Mouse (Mus musculus) spleen, postnatal 36 days (tissue): ENCODE results near the gene Kras.

Source experiments
- DNase-seq, 2 experiments: peaks; one replicate each; pipeline ENCODE4 v3.0.0; 2022; ENCODE audit warnings: low spot score in 2 of 2, mixed read lengths in 1 of 2

Gene Kras

GRCm38 (mm10) chr6:145250185-145250791, at the start of gene Kras:
TSS of gene Kras (minus strand) at chr6:145250239.
- peak; percentile 85 to 88 for DNase-seq

GRCm38 (mm10) chr6:145297626-145298025, 47.6 kb upstream of the Kras start:
- DNase-seq = no peak

GRCm38 (mm10) chr6:145296979-145297378, 46.9 kb upstream of the Kras start:
- no peak for DNase-seq

GRCm38 (mm10) chr6:145295171-145295570, 45.1 kb upstream of the Kras start:
- DNase-seq = no peak

- DNase-seq = no peak
These were observed 43.1 kb upstream of the Kras start for GRCm38 (mm10) chr6:145293156-145293555.

- DNase-seq = peak in 1 of 2 experiments; percentile 23
These were observed 41.6 kb upstream of the Kras start for GRCm38 (mm10) chr6:145291383-145292289.

- DNase-seq = no peak
These were observed 35.6 kb upstream of the Kras start for GRCm38 (mm10) chr6:145285656-145286055.

- DNase-seq = no peak
These were observed 34.2 kb upstream of the Kras start for GRCm38 (mm10) chr6:145284286-145284685.

GRCm38 (mm10) chr6:145277138-145277763, 27.2 kb upstream of the Kras start:
- no peak for DNase-seq

GRCm38 (mm10) chr6:145276265-145276780, 26.3 kb upstream of the Kras start:
- peak; percentile 67 to 72 for DNase-seq

- DNase-seq = peak; percentile 53 to 56
These were observed 25.7 kb upstream of the Kras start for GRCm38 (mm10) chr6:145275586-145276219.

- no peak for DNase-seq
These were observed 24.1 kb upstream of the Kras start for GRCm38 (mm10) chr6:145273971-145274620.

GRCm38 (mm10) chr6:145272142-145272937, 22.3 kb upstream of the Kras start:
- no peak for DNase-seq

GRCm38 (mm10) chr6:145269313-145269845, 19.3 kb upstream of the Kras start:
- DNase-seq = no peak

GRCm38 (mm10) chr6:145267692-145268091, 17.7 kb upstream of the Kras start:
- DNase-seq = no peak

GRCm38 (mm10) chr6:145262314-145262713, 12.3 kb upstream of the Kras start:
- DNase-seq = no peak

- DNase-seq = no peak
These were observed 6.6 kb upstream of the Kras start for GRCm38 (mm10) chr6:145256701-145257073.

GRCm38 (mm10) chr6:145255952-145256700, 6.1 kb upstream of the Kras start:
- DNase-seq = no peak

- DNase-seq = peak in 1 of 2 experiments; percentile 4
These were observed 781 bp upstream of the Kras start for GRCm38 (mm10) chr6:145250820-145251219.
